Mouse (Mus musculus): Measurements from ENCODE around the gene Akr1c6. TPM values are rescaled to one million over a fixed set of nuclear protein-coding genes. Genes with fewer than 3 reads are reported as not detected.
"Not testable (repeated sequence)": the region's sequence is repeated elsewhere in the genome, so short reads cannot be mapped to it uniquely, and the experiment has no call there.

Akr1c6 gene
- total and polyA plus RNA-seq, 3 experiments: not detected

- DNase-seq (ENCODE audit: low read depth, low spot score): no peak
- no peak overlapping the region for H3K27ac ChIP-seq (ENCODE audit: control insufficient read depth, low read depth, low read length)
- H3K36me3 ChIP-seq (ENCODE audit: control insufficient read depth in 1 of 2, insufficient read depth in 2 of 2, low read length in 2 of 2): no peaks in the 10 kb centered on the region
- H3K4me3 ChIP-seq (ENCODE audit: control insufficient read depth in 1 of 2, insufficient read depth in 1 of 2, low read depth in 2 of 2, low read length in 2 of 2): no peak overlapping the region
- H3K27me3 ChIP-seq (ENCODE audit: control insufficient read depth in 1 of 2, insufficient read depth in 2 of 2, low read length in 2 of 2): no peaks in the 10 kb centered on the region
- no peak overlapping the region for H3K9ac ChIP-seq (ENCODE audit: control insufficient read depth, low read depth, low read length, poor library complexity, severe bottlenecking)
- H3K9me3 ChIP-seq (replicated peaks; ENCODE audit: insufficient read depth, low read length): no peaks in the 10 kb centered on the region
- H3K79me2 ChIP-seq (ENCODE audit: control insufficient read depth, insufficient read depth, low read length, poor library complexity): no peaks in the 10 kb centered on the region
- no peak for TF ChIP-seq POLR2AphosphoS2 (IDR thresholded peaks at IDR 0.05; ENCODE audit: low read length)
- no peak for TF ChIP-seq MYB (IDR thresholded peaks at IDR 0.05; ENCODE audit: low read depth, low read length)
- no peak for TF ChIP-seq EP300 (IDR thresholded peaks at IDR 0.05; ENCODE audit: low read depth in 1 of 2, low read length in 2 of 2)
- TF ChIP-seq MYC (IDR thresholded peaks at IDR 0.05; ENCODE audit: low read depth, low read length): no peak
- no peak for TF ChIP-seq TCF12 (IDR thresholded peaks at IDR 0.05; ENCODE audit: low read depth, low read length)
- no peak for TF ChIP-seq GABPA (IDR thresholded peaks at IDR 0.05; ENCODE audit: low read depth, low read length)
- no peak for TF ChIP-seq ELF1 (IDR thresholded peaks at IDR 0.05; ENCODE audit: low read depth, low read length)
- TF ChIP-seq ZC3H11A (IDR thresholded peaks at IDR 0.05; ENCODE audit: low read depth, low read length): no peak
- TF ChIP-seq MEF2A (IDR thresholded peaks at IDR 0.05; ENCODE audit: extremely low read depth, insufficient replicate concordance, low read depth, low read length, poor library complexity, severe bottlenecking): no peak
- TF ChIP-seq MAZ (IDR thresholded peaks at IDR 0.05; ENCODE audit: low read depth, low read length): no peak
- TF ChIP-seq MAFK (IDR thresholded peaks at IDR 0.05; ENCODE audit: borderline replicate concordance, low read depth, low read length): no peak
- TF ChIP-seq MAX (IDR thresholded peaks at IDR 0.05; ENCODE audit: low read length): no peak
- H3K4me1 ChIP-seq (ENCODE audit: control insufficient read depth in 1 of 2, insufficient read depth in 2 of 2, low read length in 2 of 2): no peaks in the 10 kb centered on the region
These were observed 48.6 kb upstream of the Akr1c6 start for GRCm38 (mm10) chr13:4385541-4385940.

GRCm38 (mm10) chr13:4388762-4389446, 45.2 kb upstream of the Akr1c6 start:
- H3K27ac ChIP-seq (ENCODE audit: control insufficient read depth, low read depth, low read length): no peak overlapping the region
- DNase-seq (ENCODE audit: low read depth, low spot score): no peak
- H3K36me3 ChIP-seq (ENCODE audit: control insufficient read depth in 1 of 2, insufficient read depth in 2 of 2, low read length in 2 of 2): no peaks in the 10 kb centered on the region
- no peaks in the 10 kb centered on the region for H3K9me3 ChIP-seq (replicated peaks; ENCODE audit: insufficient read depth, low read length)
- H3K79me2 ChIP-seq (ENCODE audit: control insufficient read depth, insufficient read depth, low read length, poor library complexity): no peaks in the 10 kb centered on the region
- TF ChIP-seq CHD2 (IDR thresholded peaks at IDR 0.05; ENCODE audit: low read length): no peak
- H3K27me3 ChIP-seq (ENCODE audit: control insufficient read depth in 1 of 2, insufficient read depth in 2 of 2, low read length in 2 of 2): no peaks in the 10 kb centered on the region
- H3K4me1 ChIP-seq (ENCODE audit: control insufficient read depth in 1 of 2, insufficient read depth in 2 of 2, low read length in 2 of 2): no peaks in the 10 kb centered on the region
- H3K9ac ChIP-seq (ENCODE audit: control insufficient read depth, low read depth, low read length, poor library complexity, severe bottlenecking): no peak overlapping the region
- no peak overlapping the region for H3K4me3 ChIP-seq (ENCODE audit: control insufficient read depth in 1 of 2, insufficient read depth in 1 of 2, low read depth in 2 of 2, low read length in 2 of 2)

- not testable (repeated sequence) for H3K79me2 ChIP-seq (ENCODE audit: control insufficient read depth, insufficient read depth, low read length, poor library complexity); H3K27me3 ChIP-seq (ENCODE audit: control insufficient read depth in 1 of 2, insufficient read depth in 2 of 2, low read length in 2 of 2); H3K9me3 ChIP-seq (replicated peaks; ENCODE audit: insufficient read depth, low read length); H3K4me3 ChIP-seq (ENCODE audit: control insufficient read depth in 1 of 2, insufficient read depth in 1 of 2, low read depth in 2 of 2, low read length in 2 of 2); DNase-seq (ENCODE audit: low read depth, low spot score); H3K36me3 ChIP-seq (ENCODE audit: control insufficient read depth in 1 of 2, insufficient read depth in 2 of 2, low read length in 2 of 2); H3K9ac ChIP-seq (ENCODE audit: control insufficient read depth, low read depth, low read length, poor library complexity, severe bottlenecking); H3K27ac ChIP-seq (ENCODE audit: control insufficient read depth, low read depth, low read length); H3K4me1 ChIP-seq (ENCODE audit: control insufficient read depth in 1 of 2, insufficient read depth in 2 of 2, low read length in 2 of 2)
These were observed 33.7 kb upstream of the Akr1c6 start for GRCm38 (mm10) chr13:4400360-4400759.
